Mouse (Mus musculus) ES-E14 (cell line): ENCODE measurements at regions not wholly inside any gene's neighbourhood (a gene's known extent, or its start where the extent isn't known, plus 50 kb on each side); places are given as distances from the start of the nearest gene placed in this dataset.

ENCODE experiments used
- HCFC1 ChIP-seq: IDR thresholded peaks from 2 replicates; pipeline ENCODE4 v1.6.1; 2012; ENCODE audit warnings: low read length, inconsistent platforms, borderline replicate concordance; ENCODE audit not compliant: insufficient read depth
- ZC3H11A ChIP-seq: IDR thresholded peaks from 2 replicates; pipeline ENCODE4 v1.6.1; 2012; ENCODE audit warnings: low read depth, mild to moderate bottlenecking, inconsistent platforms, low read length, borderline replicate concordance
- ZNF384 ChIP-seq: IDR thresholded peaks from 2 replicates; pipeline ENCODE4 v1.6.1; 2012; ENCODE audit warnings: low read depth, low read length, inconsistent platforms

- TF ChIP-seq ZC3H11A (no peak), ZNF384 (no peak), HCFC1 (no peak)
Observed at GRCm38 (mm10) chr13:102578811-102579210, 114.5 kb upstream of the Cd180 start.
